Mouse (Mus musculus) MEL (cell line): ENCODE data around the gene Gm49358. TPM values are rescaled to one million over a fixed set of nuclear protein-coding genes. Genes with fewer than 3 reads are reported as not detected.

ENCODE experiments used
- DNase-seq: peaks from one replicate; pipeline ENCODE4 v3.0.0; 2011; ENCODE audit warnings: low read depth, low spot score
- H3K27ac ChIP-seq: 2 replicates; pipeline ENCODE4 v1.5.1; 2012; ENCODE audit warnings: low read depth, mild to moderate bottlenecking, control low read depth, low read length, moderate library complexity; ENCODE audit not compliant: control insufficient read depth
- H3K27me3 ChIP-seq, 2 experiments: fragments of 150-350 bp in 1 of 2; sonication (generic) in 1 of 2; 2 replicates each; pipeline ENCODE4 v1.6.1; 2012; ENCODE audit warnings: low read length in 2 of 2, mild to moderate bottlenecking in 2 of 2, improper control_type of control experiment in 1 of 2, moderate library complexity in 1 of 2; ENCODE audit not compliant: insufficient read depth in 2 of 2, control insufficient read depth in 1 of 2
- H3K36me3 ChIP-seq, 2 experiments: 2 replicates each; pipeline ENCODE4 v1.6.1; 2012 to 2014; ENCODE audit warnings: low read length in 2 of 2, improper control_type of control experiment in 1 of 2, inconsistent platforms in 1 of 2, mild to moderate bottlenecking in 1 of 2; ENCODE audit not compliant: insufficient read depth in 2 of 2, control insufficient read depth in 1 of 2
- H3K4me1 ChIP-seq, 2 experiments: fragments of 150-350 bp in 1 of 2; sonication (generic) in 1 of 2; 2 replicates each; pipeline ENCODE4 v1.6.1; 2012; ENCODE audit warnings: low read length in 2 of 2, improper control_type of control experiment in 1 of 2, mild to moderate bottlenecking in 1 of 2; ENCODE audit not compliant: insufficient read depth in 2 of 2, control insufficient read depth in 1 of 2
- H3K4me3 ChIP-seq, 2 experiments: fragments of 150-350 bp in 1 of 2; sonication (generic) in 1 of 2; 2 replicates each; pipeline ENCODE4 v1.5.1; 2012; ENCODE audit warnings: low read depth in 2 of 2, low read length in 2 of 2, mild to moderate bottlenecking in 2 of 2, moderate library complexity in 2 of 2, control low read depth in 1 of 2, improper control_type of control experiment in 1 of 2; ENCODE audit not compliant: control insufficient read depth in 1 of 2, insufficient read depth in 1 of 2
- H3K79me2 ChIP-seq: 2 replicates; pipeline ENCODE4 v1.6.1; 2012; ENCODE audit warnings: mild to moderate bottlenecking, low read length, moderate library complexity; ENCODE audit not compliant: control insufficient read depth, poor library complexity, insufficient read depth
- H3K9ac ChIP-seq: 2 replicates; pipeline ENCODE4 v1.6.1; 2012; ENCODE audit warnings: low read depth, mild to moderate bottlenecking, control low read depth, low read length, moderate library complexity; ENCODE audit not compliant: control insufficient read depth, poor library complexity, severe bottlenecking
- H3K9me3 ChIP-seq: fragments of 150-350 bp; sonication (generic); replicated peaks from 2 replicates; pipeline ENCODE4 v1.6.1; 2012; ENCODE audit warnings: mild to moderate bottlenecking, low read length, improper control_type of control experiment, moderate library complexity; ENCODE audit not compliant: insufficient read depth
- GATA1 ChIP-seq: IDR thresholded peaks from 2 replicates; pipeline ENCODE4 v1.6.1; 2011; ENCODE audit warnings: low read depth, low read length, improper control_type of control experiment
- JUND ChIP-seq: IDR thresholded peaks from 2 replicates; pipeline ENCODE4 v1.6.1; 2011; ENCODE audit warnings: low read depth, mild to moderate bottlenecking, improper control_type of control experiment, low read length
- MEF2A ChIP-seq: IDR thresholded peaks from 2 replicates; pipeline ENCODE4 v1.6.1; 2014; ENCODE audit warnings: low read depth, mild to moderate bottlenecking, inconsistent platforms, low read length, improper control_type of control experiment; ENCODE audit not compliant: poor library complexity, insufficient replicate concordance, severe bottlenecking; ENCODE audit errors: extremely low read depth
- MYB ChIP-seq: IDR thresholded peaks from 2 replicates; pipeline ENCODE4 v1.6.1; 2011; ENCODE audit warnings: mild to moderate bottlenecking, low read depth, low read length, improper control_type of control experiment
- MYC ChIP-seq: IDR thresholded peaks from 2 replicates; pipeline ENCODE4 v1.6.1; 2011; ENCODE audit warnings: low read depth, mild to moderate bottlenecking, low read length, improper control_type of control experiment, moderate library complexity
- NELFE ChIP-seq: IDR thresholded peaks from 2 replicates; pipeline ENCODE4 v1.6.1; 2011; ENCODE audit warnings: low read depth, low read length, improper control_type of control experiment
- POLR2A ChIP-seq, 2 experiments: IDR thresholded peaks; 2 replicates each; pipeline ENCODE4 v1.6.1; 2011 to 2012; ENCODE audit warnings: low read length in 2 of 2, mild to moderate bottlenecking in 2 of 2, control low read depth in 1 of 2, improper control_type of control experiment in 1 of 2, low read depth in 1 of 2, moderate library complexity in 1 of 2; ENCODE audit not compliant: control insufficient read depth in 1 of 2, insufficient read depth in 1 of 2, poor library complexity in 1 of 2
- POLR2AphosphoS5 ChIP-seq: IDR thresholded peaks from 2 replicates; pipeline ENCODE4 v1.6.1; 2012; ENCODE audit warnings: low read depth, borderline replicate concordance, mild to moderate bottlenecking, inconsistent platforms, low read length, moderate library complexity, mixed read lengths
- SIN3A ChIP-seq: IDR thresholded peaks from 2 replicates; pipeline ENCODE4 v1.6.1; 2012; ENCODE audit warnings: low read length, improper control_type of control experiment, inconsistent platforms
- UBTF ChIP-seq: IDR thresholded peaks from 2 replicates; pipeline ENCODE4 v1.6.1; 2012; ENCODE audit warnings: low read depth, mild to moderate bottlenecking, inconsistent platforms, low read length, improper control_type of control experiment, moderate library complexity, borderline replicate concordance; ENCODE audit not compliant: insufficient read depth
- USF2 ChIP-seq, 2 experiments: IDR thresholded peaks; 2 replicates each; pipeline ENCODE4 v1.6.1; 2011 to 2012; ENCODE audit warnings: improper control_type of control experiment in 2 of 2, low read length in 2 of 2, borderline replicate concordance in 1 of 2, inconsistent platforms in 1 of 2, low read depth in 1 of 2, mild to moderate bottlenecking in 1 of 2; ENCODE audit not compliant: insufficient read depth in 1 of 2
- ZMIZ1 ChIP-seq: IDR thresholded peaks from 2 replicates; pipeline ENCODE4 v1.6.1; 2012; ENCODE audit warnings: low read depth, mild to moderate bottlenecking, inconsistent platforms, low read length, improper control_type of control experiment, moderate library complexity
- polyA plus RNA-seq, 2 experiments: library from polyadenylated mRNA; stranded (reverse) in 1 of 2; unstranded in 1 of 2; fragments of >175 nt in 1 of 2; fragments of >200 nt in 1 of 2; gene quantifications; 2 replicates each; pipeline versions ENCODE4 v1.2.1 to v1.2.4; 2012; ENCODE audit warnings: low replicate concordance in 2 of 2, low read depth in 1 of 2; ENCODE audit not compliant: insufficient read length in 2 of 2, insufficient read depth in 1 of 2, missing spikeins in 1 of 2
- total RNA-seq: library from RNA; depleted of rRNA; stranded (reverse); fragments of 300-350 nt; gene quantifications from 2 replicates; pipeline ENCODE4 v1.2.3, GENCODE M21; 2012; rRNA removed

Gm49358 gene
- total and polyA plus RNA-seq, 3 experiments = 1.3 TPM; not detected in 2

GRCm38 (mm10) chr10:86881448-86881847 lies 117.7 kb downstream of the Gm49358 start:
- no peak overlapping the region for H3K9ac ChIP-seq

More at GRCm38 (mm10) chr10:86881448-86881847, 117.7 kb downstream of the Gm49358 start:
- H3K27ac ChIP-seq = no peak overlapping the region
- TF ChIP-seq POLR2AphosphoS5 (no peak), UBTF (no peak), NELFE (no peak), MEF2A (no peak), SIN3A (no peak), MYB (no peak), USF2 (IDR thresholded peaks at IDR 0.05; ENCODE audit: borderline replicate concordance in 1 of 2, insufficient read depth in 1 of 2, low read depth in 1 of 2, low read length in 2 of 2) (no peak), GATA1 (no peak), POLR2A (IDR thresholded peaks at IDR 0.05; ENCODE audit: control insufficient read depth in 1 of 2, insufficient read depth in 1 of 2, low read depth in 1 of 2, low read length in 2 of 2, poor library complexity in 1 of 2) (no peak), JUND (no peak), MYC (no peak), ZMIZ1 (no peak)
- TF ChIP-seq, all 39 proteins: peak for 0
- DNase-seq = no peak
- Histone ChIP-seq H3K9me3 (no peaks in the 10 kb centered on the region), H3K79me2 (no peaks in the 10 kb centered on the region), H3K36me3 (no peaks in the 10 kb centered on the region), H3K4me1 (no peaks in the 10 kb centered on the region), H3K27me3 (no peaks in the 10 kb centered on the region), H3K4me3 (no peak overlapping the region)

Other genes with a start within 250 kb of the Gm49358 start
- gene Hsp90b1, start 58.5 kb upstream of the Gm49358 start, total RNA-seq = 404 and 420 TPM in 2 replicates
- 100 to 1,000 TPM; 150 to 555 TPM for gene Hsp90b1, start 58.5 kb upstream of the Gm49358 start, polyA plus RNA-seq
- 0.78 and 1.0 TPM in 2 replicates for gene Ttc41, start 58.2 kb upstream of the Gm49358 start, total RNA-seq
- 1 to 10 TPM in 1 of 2 experiments, not detected in 1; 2.1 TPM for gene Ttc41, start 58.2 kb upstream of the Gm49358 start, polyA plus RNA-seq
- 7.0 and 9.7 TPM in 2 replicates for gene Nt5dc3, start 15.0 kb downstream of the Gm49358 start, total RNA-seq
- 10 to 100 TPM in 1 of 2 experiments, not detected in 1; 15.6 TPM for gene Nt5dc3, start 15.0 kb downstream of the Gm49358 start, polyA plus RNA-seq
- 0.73 and 1.4 TPM in 2 replicates for gene Stab2, start 244.1 kb downstream of the Gm49358 start, total RNA-seq
- 1 to 10 TPM in 1 of 2 experiments, not detected in 1; 5.1 TPM for gene Stab2, start 244.1 kb downstream of the Gm49358 start, polyA plus RNA-seq